Mouse (Mus musculus): ENCODE measurements around the gene Tiam2.

GRCm38 (mm10) chr17:3396881-3397281, 70.5 kb downstream of the Tiam2 start:
- no peak for TF ChIP-seq CTCF (IDR thresholded peaks at IDR 0.05; ENCODE audit: borderline replicate concordance, insufficient read depth, low read depth, low read length)
- TF ChIP-seq POLR2A (IDR thresholded peaks at IDR 0.05; ENCODE audit: borderline replicate concordance, insufficient read depth, low read length), result no peak

Data from cerebellum, adult 2 months (tissue).